Mouse (Mus musculus) left cerebral cortex, postnatal 36 days (tissue): Measurements from ENCODE around the gene Necap2. TPM values are rescaled to one million over a fixed set of nuclear protein-coding genes. Genes with fewer than 3 reads are reported as not detected.

Experiments used
- DNase-seq, 2 experiments: peaks; one replicate each; pipeline ENCODE4 v3.0.0; 2021 to 2022; ENCODE audit warnings: low spot score in 2 of 2, mixed read lengths in 1 of 2
- intact Hi-C: fragments of 180-260 bp; cut with DNase I; formaldehyde crosslinking; loops from one replicate; pipeline ENCODE4 v1.15.1; 2025
- total RNA-seq, 2 experiments: library from RNA; stranded (reverse); gene quantifications; 2 replicates each; pipeline ENCODE4 v1.2.3; 2021

Necap2 gene
- total RNA-seq, 2 experiments from 2014 or later, result 38.2 to 42.4 TPM

GRCm38 (mm10) chr4:141076761-141077506, 1.2 kb downstream of the Necap2 start:
- intact Hi-C loops, result loop anchor here (5.0 kb wide), 1 partner anchor 60 kb away; the partner anchor contains the start of gene Szrd1

GRCm38 (mm10) chr4:141074109-141074508, 4.0 kb downstream of the Necap2 start:
- intact Hi-C loops, result no loop called here
- no peak for DNase-seq

More at GRCm38 (mm10) chr4:141076761-141077506, 1.2 kb downstream of the Necap2 start:
- no peak for DNase-seq

DNA sequence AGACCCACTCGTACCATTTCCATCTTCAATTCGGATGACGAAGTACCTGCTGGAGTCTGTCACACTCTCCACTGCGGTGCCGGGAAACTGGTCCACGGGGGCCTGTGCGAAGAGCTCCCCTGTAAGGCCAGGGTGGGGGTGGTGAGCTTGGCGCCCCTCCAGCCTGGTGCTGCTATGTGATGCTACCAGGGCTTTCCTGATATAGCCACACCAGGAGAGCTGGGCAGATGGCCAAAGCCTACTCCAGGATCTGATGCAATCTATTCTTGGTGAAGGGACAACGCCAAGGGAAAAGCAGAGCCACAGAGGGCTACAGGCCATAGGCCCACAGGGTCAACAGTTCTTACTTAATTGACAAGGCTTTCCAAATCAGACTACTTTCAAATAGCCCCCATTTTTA, 4.5 kb downstream of the Necap2 start:
- peak; percentile 80 to 81 for DNase-seq
- intact Hi-C loops, result no loop called here

- intact Hi-C loops, result no loop called here
- no peak for DNase-seq
Measured at GRCm38 (mm10) chr4:141072502-141072901, 5.7 kb downstream of the Necap2 start.

DNA sequence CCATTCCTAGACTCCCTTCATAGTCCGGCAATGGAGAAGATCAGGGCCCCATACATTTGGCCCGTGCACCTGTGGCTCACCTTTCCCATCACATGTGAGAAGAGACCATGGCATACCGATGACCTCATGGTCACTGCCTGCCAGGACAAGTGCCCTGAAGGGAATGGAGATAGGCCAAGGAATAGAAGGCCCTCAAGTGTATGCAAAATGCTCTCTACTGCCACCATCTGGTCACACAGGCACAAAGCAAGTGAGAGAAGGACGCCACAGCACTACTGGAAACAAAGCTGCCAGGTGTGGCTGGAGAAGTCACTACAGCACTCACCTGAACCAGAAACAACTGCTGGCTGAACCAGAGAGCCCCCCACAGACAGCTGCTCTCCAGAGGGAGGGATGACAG, 8.4 kb downstream of the Necap2 start:
- intact Hi-C loops, result no loop called here
- DNase-seq, result no peak

GRCm38 (mm10) chr4:141068655-141069054, 9.5 kb downstream of the Necap2 start:
- no peak for DNase-seq
- intact Hi-C loops, result no loop called here

- intact Hi-C loops, result no loop called here
- DNase-seq, result no peak
Measured at GRCm38 (mm10) chr4:141067516-141068046, 10.6 kb downstream of the Necap2 start.

DNA sequence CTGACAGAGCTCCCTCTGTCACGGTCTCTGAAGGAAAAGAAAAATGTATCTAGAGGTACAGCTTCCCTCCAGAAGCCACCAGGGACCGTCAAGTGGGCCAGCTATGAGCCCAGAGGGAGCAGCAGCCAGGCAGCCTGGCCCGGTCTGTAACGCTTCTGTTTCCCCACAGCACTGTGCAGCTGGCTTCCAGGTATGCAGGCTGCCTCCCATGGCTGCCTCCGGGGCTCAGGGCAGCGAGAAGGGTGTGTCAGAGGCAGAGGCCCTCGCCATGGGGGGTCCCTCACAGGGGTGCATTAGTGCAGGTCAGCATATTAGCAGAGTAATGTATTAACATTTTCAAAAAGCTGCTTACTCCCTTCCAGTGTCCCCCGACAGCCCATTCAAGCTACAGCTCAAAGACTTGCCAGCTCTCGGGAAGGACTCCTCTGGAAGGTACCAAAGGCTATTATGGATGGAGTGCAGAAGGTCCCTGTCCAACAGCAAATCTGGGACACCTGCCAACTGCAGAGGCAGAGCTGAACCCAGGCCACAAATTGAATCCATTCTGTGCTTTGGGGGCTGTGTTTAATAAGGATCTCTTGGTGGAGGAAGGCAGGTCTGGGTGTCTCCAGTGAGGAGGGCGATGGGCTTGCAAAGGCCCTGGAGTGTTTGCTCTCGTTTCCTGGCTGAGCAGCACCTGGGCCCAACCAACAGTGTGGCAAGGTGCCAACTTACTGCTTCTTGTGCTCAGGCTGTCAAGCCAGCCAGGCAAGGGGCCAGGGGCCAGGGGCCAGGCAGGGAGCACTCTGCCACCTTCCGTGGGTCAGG, 11.2 kb downstream of the Necap2 start:
- intact Hi-C loops, result no loop called here
- DNase-seq, result no peak

- peak; percentile 78 to 80 for DNase-seq
- intact Hi-C loops, result no loop called here
Measured at GRCm38 (mm10) chr4:141065123-141065522, 13.0 kb downstream of the Necap2 start.

DNA sequence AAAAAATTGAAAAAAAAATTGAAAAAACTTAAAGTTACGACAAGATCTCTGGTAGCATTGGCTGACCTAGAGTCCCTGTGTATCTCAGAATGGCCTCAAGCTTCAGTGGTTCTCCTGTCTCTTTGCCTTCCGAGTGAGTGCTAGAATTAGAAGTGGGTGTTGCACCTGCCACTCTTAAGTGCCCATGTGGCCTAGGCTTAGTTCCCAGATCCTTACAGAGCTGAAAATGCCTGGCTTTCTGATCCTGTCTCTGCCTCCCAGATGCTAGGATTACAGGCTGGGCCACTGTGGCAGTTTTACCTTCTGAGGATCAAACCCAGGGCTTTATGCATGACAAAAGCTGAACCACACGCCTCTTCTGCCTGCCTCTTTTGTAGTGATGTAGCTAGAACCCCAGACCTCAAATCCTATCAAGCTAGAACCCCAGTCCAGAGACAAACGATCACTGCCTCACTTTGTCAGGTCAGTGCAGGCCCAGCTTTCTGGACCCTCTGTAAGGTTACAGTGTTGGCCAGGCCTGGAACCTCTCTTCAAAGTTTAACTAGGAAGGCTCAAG, 14.0 kb downstream of the Necap2 start:
- intact Hi-C loops, result no loop called here
- no peak for DNase-seq

DNA sequence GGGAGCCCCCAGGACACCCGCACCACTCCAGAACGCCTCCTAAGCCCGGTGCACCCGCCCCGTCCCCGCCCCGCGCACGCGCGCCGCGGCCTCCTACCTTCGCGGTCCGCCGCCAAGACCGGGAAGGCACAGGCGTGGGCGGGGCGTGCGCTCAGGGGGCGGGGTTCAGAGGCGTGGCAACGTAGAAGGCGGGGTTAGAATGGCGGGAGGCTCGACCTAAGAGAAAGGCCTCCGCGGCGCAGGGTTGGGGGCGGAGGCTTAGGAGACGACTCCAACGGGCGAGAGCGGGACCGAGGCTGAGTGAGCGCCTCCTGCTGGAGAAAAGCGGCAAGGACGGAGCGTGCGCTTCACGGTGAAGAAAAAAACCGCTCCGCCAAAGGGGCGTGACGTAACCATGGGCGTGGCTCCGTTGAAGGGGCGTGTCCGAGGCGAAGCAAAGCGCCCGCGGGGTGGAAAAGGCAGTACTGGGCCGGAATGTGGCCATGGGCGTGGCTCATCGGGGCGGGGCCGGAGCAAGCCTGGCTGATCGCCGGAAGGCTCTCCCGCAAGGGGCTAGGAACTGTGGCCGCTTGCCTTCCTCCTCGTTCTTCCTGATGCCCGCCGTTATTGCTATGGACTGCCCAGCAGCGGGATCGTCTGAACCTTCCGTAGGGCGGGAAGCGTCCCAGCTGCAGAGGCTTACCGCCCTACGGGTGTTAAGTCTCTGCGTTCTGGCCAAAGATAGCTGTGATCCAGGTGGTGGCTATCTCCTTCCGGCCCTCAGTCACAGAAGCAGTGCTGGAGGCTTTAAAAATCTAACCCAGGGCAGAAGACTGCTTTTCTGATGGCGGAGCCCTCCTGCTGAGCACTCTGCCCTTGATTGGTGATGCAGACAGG, 17.5 kb downstream of the Necap2 start, which contains the start of gene Crocc:
Gene Crocc, minus strand, starts transcription at position 125 of the 876 bp plus-strand sequence.
- intact Hi-C loops, result loop anchor here (2.0 kb wide), 1 partner anchor 16 kb away; no protein-coding TSS in a partner anchor
- peak; percentile 97 to 98 for DNase-seq

DNA sequence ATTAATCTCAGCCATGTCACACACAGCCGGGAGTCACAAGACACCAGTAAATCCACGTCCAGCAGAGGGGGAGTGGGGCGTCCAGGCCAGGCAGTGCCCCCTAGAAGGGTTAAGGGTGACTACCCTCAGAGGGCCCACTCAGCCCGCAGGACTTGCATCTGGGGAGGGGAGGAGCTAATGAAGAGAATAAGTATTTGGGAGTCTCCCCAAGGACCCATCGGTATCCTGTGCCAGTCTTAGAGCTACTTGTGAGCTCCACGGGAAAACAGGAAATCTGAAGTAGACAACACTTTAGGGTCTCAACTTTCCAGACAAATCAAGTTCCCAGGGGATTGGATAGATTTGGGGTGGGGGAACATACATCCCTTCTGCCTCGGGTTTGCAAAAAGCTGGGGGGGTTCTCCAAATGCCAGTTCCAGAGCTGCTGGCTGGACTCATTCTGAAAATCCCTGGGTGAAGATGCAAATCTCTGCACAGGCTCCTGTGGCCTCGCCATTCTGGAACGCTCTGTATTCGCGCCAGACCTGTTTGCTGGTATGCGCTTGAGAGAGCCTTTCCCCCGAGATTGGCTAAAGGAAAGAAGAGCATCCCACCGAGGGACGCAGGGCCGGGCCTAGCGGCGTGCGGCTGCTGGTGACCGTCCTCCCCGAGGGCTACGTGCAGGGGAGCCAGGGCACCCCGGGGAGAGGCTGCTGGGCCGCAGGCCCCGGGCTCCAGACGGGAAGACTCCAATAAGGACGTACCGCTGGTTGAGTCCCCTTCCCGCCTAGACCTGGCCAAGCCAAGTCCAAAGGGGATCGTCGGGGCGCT, 18.3 kb downstream of the Necap2 start:
- intact Hi-C loops, result loop anchor here (2.0 kb wide), 1 partner anchor 15 kb away; no protein-coding TSS in a partner anchor
- no peak for DNase-seq

DNA sequence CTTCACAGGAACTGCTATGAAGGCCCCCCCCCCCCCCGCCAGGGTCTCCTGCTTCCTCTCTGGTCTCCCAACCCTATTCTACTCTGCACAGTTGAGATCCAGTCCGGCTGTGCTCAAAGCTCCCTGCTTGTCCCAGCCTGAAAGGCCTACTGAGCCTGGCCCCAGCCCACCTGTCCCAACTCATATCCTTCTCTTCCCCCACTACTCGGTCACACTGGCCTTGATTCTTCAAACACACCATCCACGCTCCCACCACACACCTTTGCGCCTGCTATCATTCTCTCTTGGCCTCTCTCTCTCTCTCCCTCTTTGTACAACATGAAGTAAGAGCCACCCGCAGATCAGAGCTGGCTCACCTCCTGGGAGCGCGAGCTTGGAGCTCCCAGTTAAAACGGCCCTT, 19.3 kb downstream of the Necap2 start:
- intact Hi-C loops, result no loop called here
- DNase-seq, result no peak

DNA sequence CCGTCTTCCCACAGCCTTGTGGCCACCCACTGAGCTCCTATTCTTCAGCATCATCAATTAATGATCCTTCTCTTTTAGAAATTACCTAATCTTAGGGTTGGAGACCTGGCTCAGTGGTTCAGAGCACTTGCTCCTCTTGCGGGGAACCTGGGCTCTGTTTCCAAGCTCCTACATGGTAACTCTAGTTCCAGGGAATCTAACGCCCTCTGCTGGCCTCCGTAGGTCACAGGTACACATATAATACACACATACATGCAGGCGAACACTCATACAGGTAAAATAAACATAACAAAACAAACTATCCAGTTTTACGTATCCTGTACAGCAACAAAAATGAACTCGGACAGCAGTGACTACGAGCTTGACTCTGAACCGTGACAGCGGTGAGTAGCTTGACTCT, 21.2 kb downstream of the Necap2 start:
- intact Hi-C loops, result no loop called here
- no peak for DNase-seq

GRCm38 (mm10) chr4:141053568-141054161, 24.5 kb downstream of the Necap2 start:
- intact Hi-C loops, result no loop called here
- peak; percentile 77 to 85 for DNase-seq

GRCm38 (mm10) chr4:141053138-141053537, 25.0 kb downstream of the Necap2 start:
- intact Hi-C loops, result no loop called here
- DNase-seq, result no peak

DNA sequence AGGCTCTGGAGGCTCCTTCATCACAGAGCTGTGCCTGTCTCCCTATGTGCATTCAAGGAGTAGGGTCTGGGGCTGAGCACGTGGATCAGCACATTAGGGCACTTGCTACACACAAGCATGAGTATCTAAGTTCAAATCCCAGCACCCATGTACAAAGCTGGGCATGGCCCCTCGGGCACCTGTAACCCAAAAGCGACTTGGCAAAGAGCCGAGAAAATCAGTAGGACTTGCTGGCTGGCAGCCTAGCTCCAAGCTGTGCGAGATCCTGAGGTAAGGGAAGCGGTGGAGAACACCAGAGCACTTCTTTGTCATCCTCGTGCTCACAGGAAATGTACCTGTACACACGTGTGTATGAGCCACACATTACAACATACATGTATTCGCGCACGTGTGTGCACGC, 25.7 kb downstream of the Necap2 start:
- intact Hi-C loops, result no loop called here
- DNase-seq, result no peak

DNA sequence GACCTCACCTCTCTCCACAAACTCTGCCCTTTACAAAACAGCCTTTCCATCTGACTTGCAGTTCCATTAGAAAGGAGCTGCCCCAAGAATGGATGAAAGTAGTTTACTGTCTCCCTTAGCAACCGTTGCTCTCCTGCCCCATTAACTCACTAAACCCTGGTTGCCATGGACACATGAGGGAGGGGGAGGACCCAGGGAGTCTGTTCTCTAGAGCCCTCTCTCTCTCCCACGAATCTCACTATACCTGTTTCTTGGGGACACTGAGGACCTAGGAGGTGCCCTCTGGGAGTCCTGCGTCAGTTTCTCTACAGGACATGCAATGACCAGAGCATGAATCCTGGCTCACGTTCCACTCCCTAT, 28.7 kb downstream of the Necap2 start:
- intact Hi-C loops, result no loop called here
- no peak for DNase-seq
